Mouse (Mus musculus): Measurements from ENCODE around the gene Tmem216. TPM values are rescaled to one million over a fixed set of nuclear protein-coding genes. Genes with fewer than 3 reads are reported as not detected.

The Tmem216 gene
- polyA plus RNA-seq, 1 experiment from 2014 or later, result 36.5 TPM

- POLR2A ChIA-PET, result interaction anchor here (0.7 to 3.1 kb wide), 4 partner anchors 18 to 222 kb away, joined by 3 to 17 read pairs (median 4); partner anchors contain the start of genes Ddb1 and Tkfc
- TF ChIP-seq CTCF (IDR thresholded peaks at IDR 0.05), result no peak
- DNase-seq (ENCODE audit: low read depth, low spot score) (no peak), ATAC-seq (no peak)
- CTCF ChIA-PET, result interaction anchor here (3.4 kb wide), 1 partner anchor 46 kb away, joined by 11 read pairs; no protein-coding TSS in a partner anchor
- no peaks in the 10 kb centered on the region for H3K27me3 ChIP-seq
- in situ Hi-C loops (cut with MboI; ENCODE audit: low pct_unique_long_range_greater_than_20kb), result no loop called here
Observed at GRCm38 (mm10) chr19:10557001-10557400, 963 bp upstream of the Tmem216 start.

GRCm38 (mm10) chr19:10539454-10539853 is 16.6 kb downstream of the Tmem216 start:
- no peak for TF ChIP-seq CTCF (IDR thresholded peaks at IDR 0.05)
- in situ Hi-C loops (cut with MboI; ENCODE audit: low pct_unique_long_range_greater_than_20kb), result no loop called here
- DNase-seq (ENCODE audit: low read depth, low spot score) (no peak), ATAC-seq (no peak)
- ChIA-PET POLR2A (no interaction called here), CTCF (interaction anchor here (0.9 to 2.5 kb wide), 5 partner anchors 9 to 36 kb away, joined by 3 to 14 read pairs (median 5); partner anchors contain the start of genes Cpsf7 and Sdhaf2)
- no peaks in the 10 kb centered on the region for H3K27me3 ChIP-seq

- H3K27me3 ChIP-seq, result no peaks in the 10 kb centered on the region
- ChIA-PET CTCF (interaction anchor here (0.7 to 1.6 kb wide), 4 partner anchors 9 to 72 kb away, joined by 3 to 5 read pairs (median 4); no protein-coding TSS in a partner anchor), POLR2A (no interaction called here)
- peak; percentile 50 for TF ChIP-seq CTCF (IDR thresholded peaks at IDR 0.05)
- in situ Hi-C loops (cut with MboI; ENCODE audit: low pct_unique_long_range_greater_than_20kb), result no loop called here
- DNase-seq (ENCODE audit: low read depth, low spot score), result no peak
- ATAC-seq, result no peak
Observed at GRCm38 (mm10) chr19:10530082-10530481, 26.0 kb downstream of the Tmem216 start.

GRCm38 (mm10) chr19:10525910-10526309 is 30.1 kb downstream of the Tmem216 start, which contains the start of gene Sdhaf2:
TSS of gene Sdhaf2 (minus strand) at chr19:10526142.
- ATAC-seq, result no peak
- CTCF ChIA-PET, result interaction anchor here (1.0 to 2.3 kb wide), 5 partner anchors 10 to 76 kb away, joined by 3 to 8 read pairs (median 4); no protein-coding TSS in a partner anchor
- DNase-seq (ENCODE audit: low read depth, low spot score), result peak; percentile 20
- POLR2A ChIA-PET, result interaction anchor here (0.6 to 1.3 kb wide), 7 partner anchors 10 to 1522 kb away, joined by 3 to 4 read pairs (median 3); partner anchors contain the start of gene Tmem216
- peak; percentile 68 for TF ChIP-seq CTCF (IDR thresholded peaks at IDR 0.05)
- no peaks in the 10 kb centered on the region for H3K27me3 ChIP-seq
- in situ Hi-C loops (cut with MboI; ENCODE audit: low pct_unique_long_range_greater_than_20kb), result no loop called here

GRCm38 (mm10) chr19:10525106-10525901 is 30.7 kb downstream of the Tmem216 start, which contains the start of gene Cpsf7:
TSS of gene Cpsf7 (plus strand) at chr19:10525266.
- in situ Hi-C loops (cut with MboI; ENCODE audit: low pct_unique_long_range_greater_than_20kb), result no loop called here
- CTCF ChIA-PET, result interaction anchor here (1.1 to 2.3 kb wide), 5 partner anchors 11 to 77 kb away, joined by 3 to 8 read pairs (median 4); no protein-coding TSS in a partner anchor
- no peaks in the 10 kb centered on the region for H3K27me3 ChIP-seq
- ATAC-seq (peak; percentile 83), DNase-seq (ENCODE audit: low read depth, low spot score) (peak; percentile 58)
- TF ChIP-seq CTCF (IDR thresholded peaks at IDR 0.05), result no peak
- POLR2A ChIA-PET, result interaction anchor here (0.6 to 1.3 kb wide), 7 partner anchors 11 to 291 kb away, joined by 3 to 4 read pairs (median 3); partner anchors contain the start of gene Tmem216

- CTCF ChIA-PET, result interaction anchor here (1.1 to 2.3 kb wide), 2 partner anchors 12 to 15 kb away, joined by 4 to 8 read pairs; no protein-coding TSS in a partner anchor
- DNase-seq (ENCODE audit: low read depth, low spot score) (peak; percentile 20), ATAC-seq (peak; percentile 45)
- TF ChIP-seq CTCF (IDR thresholded peaks at IDR 0.05), result no peak
- no peaks in the 10 kb centered on the region for H3K27me3 ChIP-seq
- POLR2A ChIA-PET, result interaction anchor here (0.6 to 1.2 kb wide), 2 partner anchors 19 to 36 kb away, joined by 3 read pairs; no protein-coding TSS in a partner anchor
- in situ Hi-C loops (cut with MboI; ENCODE audit: low pct_unique_long_range_greater_than_20kb), result no loop called here
Observed at GRCm38 (mm10) chr19:10524784-10525105, 31.3 kb downstream of the Tmem216 start.

GRCm38 (mm10) chr19:10523483-10524080 is 32.5 kb downstream of the Tmem216 start:
- ChIA-PET CTCF (interaction anchor here (2.9 kb wide), 1 partner anchor 22 kb away, joined by 12 read pairs; no protein-coding TSS in a partner anchor), POLR2A (no interaction called here)
- DNase-seq (ENCODE audit: low read depth, low spot score) (no peak), ATAC-seq (no peak)
- in situ Hi-C loops (cut with MboI; ENCODE audit: low pct_unique_long_range_greater_than_20kb), result no loop called here
- no peak for TF ChIP-seq CTCF (IDR thresholded peaks at IDR 0.05)
- no peaks in the 10 kb centered on the region for H3K27me3 ChIP-seq

GRCm38 (mm10) chr19:10521926-10522325 is 34.1 kb downstream of the Tmem216 start:
- DNase-seq (ENCODE audit: low read depth, low spot score), result no peak
- no peak for ATAC-seq

GRCm38 (mm10) chr19:10520355-10520754 is 35.7 kb downstream of the Tmem216 start:
- ChIA-PET CTCF (interaction anchor here (0.9 to 2.6 kb wide), 3 partner anchors 9 to 21 kb away, joined by 3 to 10 read pairs (median 4); no protein-coding TSS in a partner anchor), POLR2A (interaction anchor here (0.7 kb wide), 1 partner anchor 59 kb away, joined by 3 read pairs; no protein-coding TSS in a partner anchor)
- in situ Hi-C loops (cut with MboI; ENCODE audit: low pct_unique_long_range_greater_than_20kb), result no loop called here
- ATAC-seq, result no peak
- no peaks in the 10 kb centered on the region for H3K27me3 ChIP-seq
- TF ChIP-seq CTCF (IDR thresholded peaks at IDR 0.05), result peak; percentile 70
- DNase-seq (ENCODE audit: low read depth, low spot score), result no peak

More at GRCm38 (mm10) chr19:10521926-10522325, 34.1 kb downstream of the Tmem216 start:
- ChIA-PET CTCF (interaction anchor here (1.0 to 2.9 kb wide), 2 partner anchors 20 to 25 kb away, joined by 3 to 12 read pairs; no protein-coding TSS in a partner anchor), POLR2A (interaction anchor here (1.3 kb wide), 1 partner anchor 23 kb away, joined by 3 read pairs; no protein-coding TSS in a partner anchor)
- TF ChIP-seq CTCF (IDR thresholded peaks at IDR 0.05), result no peak
- in situ Hi-C loops (cut with MboI; ENCODE audit: low pct_unique_long_range_greater_than_20kb), result no loop called here
- H3K27me3 ChIP-seq, result no peaks in the 10 kb centered on the region

- POLR2A ChIA-PET, result no interaction called here
- in situ Hi-C loops (cut with MboI; ENCODE audit: low pct_unique_long_range_greater_than_20kb), result no loop called here
- ATAC-seq (no peak), DNase-seq (ENCODE audit: low read depth, low spot score) (no peak)
- CTCF ChIA-PET, result interaction anchor here (0.9 to 1.4 kb wide), 3 partner anchors 8 to 13 kb away, joined by 3 to 6 read pairs (median 4); no protein-coding TSS in a partner anchor
- no peak for TF ChIP-seq CTCF (IDR thresholded peaks at IDR 0.05)
- H3K27me3 ChIP-seq, result no peaks in the 10 kb centered on the region
Observed at GRCm38 (mm10) chr19:10510759-10511330, 45.2 kb downstream of the Tmem216 start.
